Mouse (Mus musculus) neutrophil, adult 59 days (primary cell): ENCODE results near the gene Mrps14. TPM values are rescaled to one million over a fixed set of nuclear protein-coding genes. Genes with fewer than 3 reads are reported as not detected.

ENCODE experiments used
- total RNA-seq, 2 experiments: library from RNA; stranded (reverse); gene quantifications; 1 replicate in 1 of 2; 2 replicates in 1 of 2; pipeline ENCODE4 v1.2.4; 2023

Mrps14 gene
- 10 to 100 TPM; 31.7 to 34.9 TPM for total RNA-seq

DNA sequence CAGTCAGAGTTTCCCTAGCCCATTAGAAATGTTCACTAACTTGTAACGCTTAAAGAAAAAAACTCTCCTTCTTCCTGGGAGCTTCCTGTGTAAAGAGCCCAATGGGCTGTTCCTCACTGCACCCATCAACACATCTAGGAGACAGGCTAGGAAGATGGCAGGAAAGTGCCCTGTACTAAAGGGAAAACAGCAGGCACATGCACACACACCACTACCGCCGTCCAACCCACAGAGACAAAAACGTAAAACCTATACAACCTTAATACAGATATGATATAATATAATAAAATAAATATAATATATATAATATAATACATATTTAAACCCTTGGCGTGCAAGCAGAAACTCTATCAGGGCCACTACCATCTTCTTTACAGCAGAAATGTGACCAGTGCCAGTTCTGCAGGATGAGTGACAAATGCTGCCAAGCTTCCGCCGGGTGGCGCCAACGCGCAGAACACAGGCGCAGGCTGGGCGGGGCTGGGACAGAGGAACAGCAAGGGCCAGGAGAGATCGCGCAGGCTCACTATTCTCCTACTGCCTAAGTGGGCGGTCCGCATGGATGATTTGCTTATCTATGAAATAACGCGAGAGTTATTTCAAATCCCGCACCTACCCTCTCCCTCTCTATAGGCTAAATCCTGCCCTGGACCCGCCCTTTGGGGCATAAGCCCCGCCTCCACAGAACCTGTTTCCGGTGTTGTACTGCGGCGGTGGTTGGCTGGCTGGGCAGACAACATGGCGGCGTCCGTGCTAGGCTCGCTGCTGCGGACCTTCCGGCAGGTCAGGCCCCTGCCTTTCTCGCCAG, at the start of gene Mrps14:
Gene Mrps14 (plus strand): TSS at position 687 of the 808 bp plus-strand sequence.

DNA sequence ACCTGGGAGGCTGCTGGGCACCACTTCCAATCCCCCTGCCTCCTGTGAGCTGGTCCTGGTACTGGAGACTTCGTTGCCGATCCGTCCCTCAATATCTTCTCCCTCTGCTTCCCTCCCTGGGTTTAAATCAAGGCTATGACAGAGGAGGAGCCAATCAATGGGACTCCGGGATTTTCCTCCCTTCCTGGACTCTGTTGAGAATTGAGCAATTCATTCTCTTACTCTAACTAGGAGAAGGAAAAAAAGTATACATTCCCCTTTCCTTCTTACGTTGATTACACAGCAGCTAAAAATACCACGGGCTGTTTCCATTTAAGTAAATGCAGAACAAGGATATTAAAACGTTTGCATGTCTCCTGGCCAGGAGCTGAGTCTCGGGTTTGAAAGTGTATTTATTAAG, 41.5 kb upstream of the Mrps14 start, which contains the start of gene Tnn:
Gene Tnn (minus strand): TSS at position 101 of the 400 bp plus-strand sequence.

DNA sequence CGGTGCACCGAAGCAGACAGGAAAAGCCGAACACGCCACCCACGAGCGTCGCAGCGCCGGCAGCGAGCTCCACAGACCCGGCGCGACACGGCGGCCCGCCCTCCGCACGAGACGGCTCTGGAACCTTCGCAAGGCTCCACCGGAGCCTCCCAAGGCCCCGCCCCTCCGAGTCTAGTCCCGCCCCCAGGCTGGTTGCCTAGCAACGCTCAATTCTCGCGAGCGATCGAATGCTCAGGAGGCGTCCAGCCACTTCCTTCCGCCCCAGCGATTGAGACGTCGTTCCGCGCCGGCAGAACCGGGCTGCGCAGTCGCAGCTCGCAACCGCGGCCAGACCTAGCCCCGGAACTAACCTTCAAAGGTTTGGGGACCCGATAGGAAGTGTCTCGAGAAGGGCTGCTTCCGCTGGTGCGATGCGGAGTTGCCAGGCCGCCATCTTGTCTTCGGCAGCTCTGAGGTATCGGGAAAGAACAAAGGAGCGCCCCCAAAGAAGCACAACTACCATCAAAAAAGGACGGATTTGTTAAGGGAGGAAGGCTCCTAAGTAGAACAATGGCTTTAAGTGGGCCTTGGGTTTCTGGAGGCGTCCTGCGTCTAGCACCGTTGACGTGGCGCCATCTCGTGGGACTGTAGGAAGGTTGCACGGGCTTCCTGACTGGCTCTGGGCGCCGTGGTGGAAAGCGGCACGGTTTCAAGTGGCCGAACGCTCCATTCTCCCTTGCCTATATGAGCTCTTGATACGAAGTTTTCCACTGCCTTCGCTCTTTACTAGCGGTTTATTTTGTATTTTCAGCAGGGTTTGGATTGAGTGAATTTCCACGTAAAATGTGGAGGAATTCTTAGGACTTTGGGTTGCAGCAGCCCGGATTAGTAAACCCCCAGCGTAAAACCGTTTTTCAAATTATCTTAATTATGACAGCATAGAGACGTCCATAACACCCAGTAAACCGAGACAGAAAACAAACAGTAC, 18.0 kb downstream of the Mrps14 start, which contains the start of gene Cacybp:
Gene Cacybp (minus strand): TSS at position 173 of the 967 bp plus-strand sequence.

Other genes starting within 250 kb of the Mrps14 start
- 100 to 1,000 TPM; 105 to 123 TPM for gene 4930523C07Rik, start 150.8 kb upstream of the Mrps14 start, total RNA-seq
- under 1 TPM in 1 of 2 experiments, not detected in 1; 0.13 TPM for gene Tnn, start 41.6 kb upstream of the Mrps14 start, total RNA-seq
- 10 to 100 TPM; 24.0 to 25.0 TPM for gene Cacybp, start 17.7 kb downstream of the Mrps14 start, total RNA-seq